Mouse (Mus musculus) common myeloid progenitor, adult 5-6 weeks (primary cell): Measurements from ENCODE around the gene Trabd. TPM values are rescaled to one million over a fixed set of nuclear protein-coding genes. Genes with fewer than 3 reads are reported as not detected.

ENCODE experiments used
- ATAC-seq: replicated peaks from 2 replicates; pipeline ENCODE4 v1.8.0; 2016; ENCODE audit warnings: low read depth, mild to moderate bottlenecking, moderate TSS enrichment, inconsistent platforms; ENCODE audit not compliant: poor library complexity, severe bottlenecking
- total RNA-seq: library from RNA; stranded (forward); fragments of 200-1000, 187-1606 nt; gene quantifications from 2 replicates; pipeline ENCODE4 v1.2.3, GENCODE M21; 2017

Gene Trabd
- 16.5 and 20.5 TPM in 2 replicates for total RNA-seq

- peak; percentile 20; the same call in 1 of the 2 replicates for ATAC-seq
Measured at GRCm38 (mm10) chr15:89074613-89075477, at the start of gene Trabd. Trabd (plus strand) TSS chr15:89075124.

GRCm38 (mm10) chr15:89044381-89044780 lies 30.5 kb upstream of the Trabd start:
- no peak for ATAC-seq

GRCm38 (mm10) chr15:89046356-89046755 lies 28.6 kb upstream of the Trabd start:
- ATAC-seq, result no peak

- no peak for ATAC-seq
Measured at GRCm38 (mm10) chr15:89054666-89055065, 20.3 kb upstream of the Trabd start.

GRCm38 (mm10) chr15:89058736-89059135 lies 16.2 kb upstream of the Trabd start:
- ATAC-seq, result 0 out of 2 replicates have a peak, but pooled peaks have one; percentile 4

- peak; percentile 46 for ATAC-seq
Measured at GRCm38 (mm10) chr15:89059161-89059931, 15.6 kb upstream of the Trabd start, which contains the start of gene Panx2. Panx2 (plus strand) TSS chr15:89059734.

- 0 out of 2 replicates have a peak, but pooled peaks have one; percentile 30 for ATAC-seq
Measured at GRCm38 (mm10) chr15:89060032-89060681, 14.8 kb upstream of the Trabd start.

- no peak for ATAC-seq
Measured at GRCm38 (mm10) chr15:89060811-89061460, 14.0 kb upstream of the Trabd start.

- no peak for ATAC-seq
Measured at GRCm38 (mm10) chr15:89061761-89062517, 13.0 kb upstream of the Trabd start.

DNA sequence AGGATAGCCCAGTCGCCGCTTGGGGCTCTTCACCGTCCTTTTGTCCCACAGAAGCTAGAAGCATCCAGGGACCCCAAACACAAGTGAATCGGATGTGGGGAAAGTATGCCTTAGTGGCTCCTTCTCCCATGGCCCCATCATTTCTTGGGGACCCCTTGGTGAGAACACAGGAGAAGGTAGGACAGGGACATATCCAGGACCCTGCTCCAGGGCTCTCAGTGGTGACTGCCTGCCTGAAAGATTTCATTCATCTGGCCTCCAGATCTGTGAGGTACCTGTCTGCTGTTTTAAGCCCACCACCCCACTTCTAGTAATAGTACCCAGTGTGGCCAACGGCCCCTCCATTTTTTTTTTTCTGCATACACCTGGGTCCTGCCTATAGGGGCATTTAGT lies 12.4 kb upstream of the Trabd start:
- no peak for ATAC-seq

DNA sequence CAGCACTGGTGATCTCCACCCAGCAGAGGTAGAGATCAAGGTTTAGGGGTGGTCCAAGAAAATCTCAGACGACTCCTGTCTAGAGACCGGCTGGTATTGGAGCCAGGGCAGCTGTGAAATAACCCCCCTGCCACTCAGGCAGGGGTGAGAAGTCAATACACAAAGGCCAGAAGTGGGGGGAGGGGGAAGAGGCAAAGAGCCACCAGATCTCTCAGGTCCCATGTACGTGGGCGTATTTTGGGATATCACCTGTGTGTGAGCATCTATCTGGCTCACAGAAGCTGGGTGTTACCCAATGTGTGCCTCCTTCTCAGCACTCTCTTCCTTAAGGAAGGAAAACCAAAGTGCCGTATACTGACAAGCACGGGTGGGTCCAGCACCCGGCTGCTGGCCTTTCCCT lies 11.9 kb upstream of the Trabd start:
- ATAC-seq, result no peak

DNA sequence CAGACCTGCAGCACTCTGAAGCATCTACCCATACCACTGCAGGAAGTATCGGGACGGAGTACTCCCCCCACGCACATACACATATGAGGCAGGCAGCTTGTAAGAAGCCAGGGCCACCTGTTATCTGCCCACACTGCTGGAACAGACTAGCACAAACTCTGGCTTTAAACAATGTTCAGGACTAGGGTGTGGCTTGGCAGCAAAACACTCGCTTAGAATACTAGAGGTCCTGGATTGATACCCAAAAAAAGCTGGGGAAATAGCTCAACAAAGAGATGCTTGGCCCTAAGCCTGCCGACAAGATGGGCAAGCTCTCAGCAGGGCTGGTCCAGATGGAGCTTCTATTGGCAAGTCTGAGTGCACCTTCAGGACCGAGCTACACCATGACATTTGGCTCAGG lies 11.4 kb upstream of the Trabd start:
- ATAC-seq, result no peak

DNA sequence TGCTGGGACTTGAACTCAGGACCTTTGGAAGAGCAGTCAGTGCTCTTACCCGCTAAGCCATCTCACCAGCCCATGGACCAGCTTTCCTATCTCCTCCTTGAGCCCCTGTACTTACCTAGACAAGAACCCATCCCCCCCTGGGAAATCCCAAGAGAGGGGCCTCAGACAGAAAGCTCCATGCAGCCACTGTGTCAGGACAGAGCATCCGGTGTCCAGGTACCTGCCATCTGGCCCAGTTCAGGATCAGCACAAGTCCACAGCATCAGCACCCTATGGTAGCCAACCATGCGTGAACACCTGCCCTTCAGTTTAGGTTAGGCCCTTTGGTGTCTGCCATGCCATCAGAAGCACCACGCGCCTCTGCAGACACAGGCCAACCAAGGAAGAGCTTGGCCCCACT lies 10.0 kb upstream of the Trabd start:
- ATAC-seq, result no peak

- peak; percentile 54 for ATAC-seq
Measured at GRCm38 (mm10) chr15:89067609-89068008, 7.3 kb upstream of the Trabd start.

- ATAC-seq, result 0 out of 2 replicates have a peak, but pooled peaks have one; percentile 19
Measured at GRCm38 (mm10) chr15:89068226-89068625, 6.7 kb upstream of the Trabd start.

DNA sequence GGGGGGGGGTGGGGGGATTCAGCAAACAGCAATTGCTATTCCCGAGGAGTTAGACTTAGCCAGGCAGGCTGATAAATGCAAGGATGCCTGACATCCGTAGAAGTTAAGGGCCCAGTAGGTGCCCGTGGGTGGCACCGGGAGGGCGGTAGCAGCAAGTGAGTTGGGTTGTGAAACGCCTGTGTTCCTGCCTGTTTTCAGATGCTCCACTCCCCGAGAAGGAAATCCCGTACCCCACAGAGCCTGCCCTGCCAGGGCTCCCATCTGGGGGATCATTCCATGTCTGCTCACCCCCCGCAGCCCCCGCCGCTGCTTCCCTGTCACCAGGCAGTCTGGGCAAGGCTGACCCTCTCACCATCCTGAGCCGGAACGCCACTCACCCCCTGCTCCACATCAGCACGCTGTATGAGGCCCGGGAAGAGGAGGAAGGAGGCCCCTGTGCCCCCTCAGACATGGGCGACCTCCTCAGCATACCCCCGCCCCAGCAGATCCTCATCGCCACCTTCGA lies 5.5 kb upstream of the Trabd start:
- ATAC-seq, result no peak

GRCm38 (mm10) chr15:89070606-89071005 lies 4.3 kb upstream of the Trabd start:
- ATAC-seq, result no peak

DNA sequence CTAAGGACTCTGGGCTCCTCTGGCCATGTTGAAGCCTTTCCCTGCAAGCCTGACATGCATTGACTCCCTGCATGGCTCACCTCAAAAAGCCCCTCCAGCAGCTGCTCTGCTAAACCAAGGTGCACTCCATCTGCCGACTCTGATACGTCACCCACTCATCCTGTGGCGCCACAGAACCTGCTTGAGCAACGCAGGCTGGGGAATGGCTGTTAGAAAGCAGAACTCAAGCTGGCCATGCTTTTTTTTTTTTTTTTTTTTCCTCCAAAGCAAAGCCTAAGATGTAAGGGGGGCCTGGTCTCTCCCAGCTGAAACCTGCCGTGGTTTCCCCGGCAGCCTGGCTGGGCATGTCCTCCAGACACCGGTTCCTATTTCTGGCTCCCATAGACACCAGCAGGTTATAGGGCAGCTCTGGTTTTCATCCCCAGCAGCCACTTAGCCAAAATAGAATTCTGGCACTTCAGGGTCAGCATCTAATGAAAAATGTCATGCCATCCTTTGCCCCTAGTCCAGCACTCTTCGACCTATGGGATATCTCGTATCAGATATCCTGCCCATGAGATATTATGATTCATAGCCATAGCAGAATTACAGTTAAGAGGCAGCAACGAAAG lies 826 bp upstream of the Trabd start:
- ATAC-seq, result peak; percentile 19; the same call in 1 of the 2 replicates
